Mouse (Mus musculus): ENCODE results near the gene Nck2. TPM values are rescaled to one million over a fixed set of nuclear protein-coding genes. Genes with fewer than 3 reads are reported as not detected.

The Nck2 gene
- polyA plus RNA-seq, 1 experiment from 2014 or later: 32.3 TPM

- Histone ChIP-seq H3K27me3 (ENCODE audit: control insufficient read depth, insufficient read depth, low read depth, low read length) (no peaks in the 10 kb centered on the region), H3K27ac (ENCODE audit: low read length) (no peak overlapping the region), H3K9me3 (replicated peaks; ENCODE audit: control insufficient read depth, low read length, poor library complexity, severe bottlenecking) (no peaks in the 10 kb centered on the region), H3K4me1 (ENCODE audit: control insufficient read depth, insufficient read depth, low read length) (0 out of 2 replicates have a peak, but pooled peaks cover 2% of the 10 kb centered on the region), H3K36me3 (ENCODE audit: control insufficient read depth, insufficient read depth, low read length) (no peaks in the 10 kb centered on the region), H3K4me2 (ENCODE audit: low read length) (no peak overlapping the region), H3K4me3 (ENCODE audit: low read depth, low read length) (no peak overlapping the region), H3K9ac (ENCODE audit: low read depth, low read length) (no peak overlapping the region)
- no peak for ATAC-seq
- WGBS: 94% methylated on average over 5 of the region's 5 CpGs
Observed at GRCm38 (mm10) chr1:43559043-43559692, 114.8 kb downstream of the Nck2 start.

GRCm38 (mm10) chr1:43561085-43561484 is 116.7 kb downstream of the Nck2 start:
- 88% methylated on average over 3 of the region's 3 CpGs for WGBS
- no peak overlapping the region for H3K4me2 ChIP-seq (ENCODE audit: low read length)
- no peak for ATAC-seq
- no peak overlapping the region for H3K9ac ChIP-seq (ENCODE audit: low read depth, low read length)
- H3K27me3 ChIP-seq (ENCODE audit: control insufficient read depth, insufficient read depth, low read depth, low read length): no peaks in the 10 kb centered on the region
- no peaks in the 10 kb centered on the region for H3K9me3 ChIP-seq (replicated peaks; ENCODE audit: control insufficient read depth, low read length, poor library complexity, severe bottlenecking)
- H3K36me3 ChIP-seq (ENCODE audit: control insufficient read depth, insufficient read depth, low read length): no peaks in the 10 kb centered on the region
- H3K4me3 ChIP-seq (ENCODE audit: low read depth, low read length): no peak overlapping the region
- H3K4me1 ChIP-seq (ENCODE audit: control insufficient read depth, insufficient read depth, low read length): 0 out of 2 replicates have a peak, but pooled peaks cover 2% of the 10 kb centered on the region
- no peak overlapping the region for H3K27ac ChIP-seq (ENCODE audit: low read length)

GRCm38 (mm10) chr1:43562002-43562666 is 117.8 kb downstream of the Nck2 start:
- H3K4me3 ChIP-seq (ENCODE audit: low read depth, low read length): no peak overlapping the region
- no peak overlapping the region for H3K27ac ChIP-seq (ENCODE audit: low read length)
- no peaks in the 10 kb centered on the region for H3K4me1 ChIP-seq (ENCODE audit: control insufficient read depth, insufficient read depth, low read length)
- no peak overlapping the region for H3K9ac ChIP-seq (ENCODE audit: low read depth, low read length)
- ATAC-seq: no peak
- no peak overlapping the region for H3K4me2 ChIP-seq (ENCODE audit: low read length)
- no peaks in the 10 kb centered on the region for H3K36me3 ChIP-seq (ENCODE audit: control insufficient read depth, insufficient read depth, low read length)
- no peaks in the 10 kb centered on the region for H3K9me3 ChIP-seq (replicated peaks; ENCODE audit: control insufficient read depth, low read length, poor library complexity, severe bottlenecking)
- WGBS: 76% methylated on average over 13 of the region's 13 CpGs
- no peaks in the 10 kb centered on the region for H3K27me3 ChIP-seq (ENCODE audit: control insufficient read depth, insufficient read depth, low read depth, low read length)

- 0 out of 2 replicates have a peak, but pooled peaks cover 2% of the 10 kb centered on the region for H3K36me3 ChIP-seq (ENCODE audit: control insufficient read depth, insufficient read depth, low read length)
- 94% methylated on average over 4 of the region's 4 CpGs for WGBS
- no peaks in the 10 kb centered on the region for H3K9me3 ChIP-seq (replicated peaks; ENCODE audit: control insufficient read depth, low read length, poor library complexity, severe bottlenecking)
- H3K4me3 ChIP-seq (ENCODE audit: low read depth, low read length): no peak overlapping the region
- H3K4me1 ChIP-seq (ENCODE audit: control insufficient read depth, insufficient read depth, low read length): 0 out of 2 replicates have a peak, but pooled peaks cover 2% of the 10 kb centered on the region
- H3K9ac ChIP-seq (ENCODE audit: low read depth, low read length): no peak overlapping the region
- no peak for ATAC-seq
- no peak overlapping the region for H3K4me2 ChIP-seq (ENCODE audit: low read length)
- no peak overlapping the region for H3K27ac ChIP-seq (ENCODE audit: low read length)
- H3K27me3 ChIP-seq (ENCODE audit: control insufficient read depth, insufficient read depth, low read depth, low read length): no peaks in the 10 kb centered on the region
Observed at GRCm38 (mm10) chr1:43565260-43565659, 120.9 kb downstream of the Nck2 start.

GRCm38 (mm10) chr1:43566677-43567377 is 122.4 kb downstream of the Nck2 start:
- Histone ChIP-seq H3K4me1 (ENCODE audit: control insufficient read depth, insufficient read depth, low read length) (0 out of 2 replicates have a peak, but pooled peaks cover 2% of the 10 kb centered on the region), H3K4me2 (ENCODE audit: low read length) (no peak overlapping the region), H3K9ac (ENCODE audit: low read depth, low read length) (no peak overlapping the region), H3K27ac (ENCODE audit: low read length) (no peak overlapping the region), H3K36me3 (ENCODE audit: control insufficient read depth, insufficient read depth, low read length) (0 out of 2 replicates have a peak, but pooled peaks cover 2% of the 10 kb centered on the region), H3K4me3 (ENCODE audit: low read depth, low read length) (no peak overlapping the region), H3K27me3 (ENCODE audit: control insufficient read depth, insufficient read depth, low read depth, low read length) (no peaks in the 10 kb centered on the region), H3K9me3 (replicated peaks; ENCODE audit: control insufficient read depth, low read length, poor library complexity, severe bottlenecking) (no peaks in the 10 kb centered on the region)
- 66% methylated on average over 8 of the region's 8 CpGs for WGBS
- peak; percentile 27; the same call in 1 of the 2 replicates for ATAC-seq

- Histone ChIP-seq H3K36me3 (ENCODE audit: control insufficient read depth, insufficient read depth, low read length) (0 out of 2 replicates have a peak, but pooled peaks cover 2% of the 10 kb centered on the region), H3K27me3 (ENCODE audit: control insufficient read depth, insufficient read depth, low read depth, low read length) (no peaks in the 10 kb centered on the region), H3K4me3 (ENCODE audit: low read depth, low read length) (no peak overlapping the region), H3K9ac (ENCODE audit: low read depth, low read length) (no peak overlapping the region), H3K4me1 (ENCODE audit: control insufficient read depth, insufficient read depth, low read length) (0 out of 2 replicates have a peak, but pooled peaks cover 2% of the 10 kb centered on the region), H3K27ac (ENCODE audit: low read length) (peak overlapping the region; percentile 28; the same call in 1 of the 2 replicates), H3K9me3 (replicated peaks; ENCODE audit: control insufficient read depth, low read length, poor library complexity, severe bottlenecking) (no peaks in the 10 kb centered on the region), H3K4me2 (ENCODE audit: low read length) (no peak overlapping the region)
- ATAC-seq: peak; percentile 66
- WGBS: 52% methylated on average over 10 of the region's 10 CpGs
Observed at GRCm38 (mm10) chr1:43568824-43569223, 124.4 kb downstream of the Nck2 start.

GRCm38 (mm10) chr1:43571105-43571504 is 126.7 kb downstream of the Nck2 start:
- WGBS: 92% methylated on average over 4 of the region's 4 CpGs
- no peak overlapping the region for H3K27ac ChIP-seq (ENCODE audit: low read length)

GRCm38 (mm10) chr1:43574793-43575304 is 130.5 kb downstream of the Nck2 start:
- no peak overlapping the region for H3K4me3 ChIP-seq (ENCODE audit: low read depth, low read length)
- no peak for ATAC-seq
- no peaks in the 10 kb centered on the region for H3K36me3 ChIP-seq (ENCODE audit: control insufficient read depth, insufficient read depth, low read length)
- WGBS: 81% methylated on average over 3 of the region's 3 CpGs
- H3K4me2 ChIP-seq (ENCODE audit: low read length): no peak overlapping the region
- H3K4me1 ChIP-seq (ENCODE audit: control insufficient read depth, insufficient read depth, low read length): no peaks in the 10 kb centered on the region
- no peaks in the 10 kb centered on the region for H3K27me3 ChIP-seq (ENCODE audit: control insufficient read depth, insufficient read depth, low read depth, low read length)
- no peak overlapping the region for H3K9ac ChIP-seq (ENCODE audit: low read depth, low read length)
- no peaks in the 10 kb centered on the region for H3K9me3 ChIP-seq (replicated peaks; ENCODE audit: control insufficient read depth, low read length, poor library complexity, severe bottlenecking)
- H3K27ac ChIP-seq (ENCODE audit: low read length): no peak overlapping the region

More at GRCm38 (mm10) chr1:43571105-43571504, 126.7 kb downstream of the Nck2 start:
- no peaks in the 10 kb centered on the region for H3K9me3 ChIP-seq (replicated peaks; ENCODE audit: control insufficient read depth, low read length, poor library complexity, severe bottlenecking)
- ATAC-seq: no peak
- no peak overlapping the region for H3K4me3 ChIP-seq (ENCODE audit: low read depth, low read length)
- H3K9ac ChIP-seq (ENCODE audit: low read depth, low read length): no peak overlapping the region
- H3K4me2 ChIP-seq (ENCODE audit: low read length): no peak overlapping the region
- H3K4me1 ChIP-seq (ENCODE audit: control insufficient read depth, insufficient read depth, low read length): 0 out of 2 replicates have a peak, but pooled peaks cover 2% of the 10 kb centered on the region
- H3K27me3 ChIP-seq (ENCODE audit: control insufficient read depth, insufficient read depth, low read depth, low read length): no peaks in the 10 kb centered on the region
- 0 out of 2 replicates have a peak, but pooled peaks cover 2% of the 10 kb centered on the region for H3K36me3 ChIP-seq (ENCODE audit: control insufficient read depth, insufficient read depth, low read length)
